Mouse (Mus musculus) heart, postnatal 14 days (tissue): ENCODE measurements around the gene Tssk1. TPM values are rescaled to one million over a fixed set of nuclear protein-coding genes. Genes with fewer than 3 reads are reported as not detected.
A peak's percentile ranks its signal among the peaks of the same experiment; 100 is the strongest.

Source experiments
- DNase-seq, 2 experiments: peaks; one replicate each; pipeline ENCODE4 v3.0.0; 2021 to 2022
- intact Hi-C: fragments of 180-260 bp; cut with DNase I; formaldehyde crosslinking; loops from one replicate; pipeline ENCODE4 v1.15.1; 2025
- total RNA-seq, 2 experiments: library from RNA; stranded (reverse); gene quantifications; 2 replicates each; pipeline ENCODE4 v1.2.3; 2021

Gene Tssk1
- total RNA-seq, 2 experiments from 2014 or later: 0.10 TPM; not detected in 1

DNA sequence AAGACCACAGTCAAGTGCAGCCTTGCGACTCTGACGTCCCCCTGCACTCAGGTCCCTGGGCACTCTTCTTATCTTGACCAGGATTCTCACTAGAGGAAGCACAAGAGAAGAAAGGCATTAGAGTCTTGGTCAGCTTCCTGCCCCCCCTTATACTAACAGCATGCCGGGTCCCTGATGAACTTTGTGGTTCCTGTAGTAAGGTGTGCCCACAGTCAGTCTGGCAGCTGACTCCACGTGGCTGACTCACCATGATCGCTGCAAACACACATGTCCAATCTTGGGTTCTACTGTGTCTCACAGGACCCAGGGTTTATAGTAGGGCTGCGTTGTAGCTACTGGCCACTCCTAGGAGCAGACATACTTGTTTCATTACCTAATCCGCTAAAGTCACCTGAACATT is 44.2 kb downstream of the Tssk1 start:
- DNase-seq: no peak

GRCm38 (mm10) chr16:17938821-17939220 is 44.8 kb downstream of the Tssk1 start:
- intact Hi-C loops: loop anchor here (1.0 to 2.0 kb wide), 2 partner anchors 26 to 81 kb away; no protein-coding TSS in a partner anchor
- peak; percentile 58 to 71 for DNase-seq

More for the DNA sequence above, 44.2 kb downstream of the Tssk1 start:
- intact Hi-C loops: loop anchor here (1.0 to 2.0 kb wide), 2 partner anchors 25 to 80 kb away; no protein-coding TSS in a partner anchor

- no peak for DNase-seq
- intact Hi-C loops: loop anchor here (2.0 kb wide), 1 partner anchor 27 kb away; no protein-coding TSS in a partner anchor
Observed at GRCm38 (mm10) chr16:17939255-17939751, 45.3 kb downstream of the Tssk1 start.

GRCm38 (mm10) chr16:17943466-17943865 is 49.4 kb downstream of the Tssk1 start:
- DNase-seq: no peak
- intact Hi-C loops: no loop called here

DNA sequence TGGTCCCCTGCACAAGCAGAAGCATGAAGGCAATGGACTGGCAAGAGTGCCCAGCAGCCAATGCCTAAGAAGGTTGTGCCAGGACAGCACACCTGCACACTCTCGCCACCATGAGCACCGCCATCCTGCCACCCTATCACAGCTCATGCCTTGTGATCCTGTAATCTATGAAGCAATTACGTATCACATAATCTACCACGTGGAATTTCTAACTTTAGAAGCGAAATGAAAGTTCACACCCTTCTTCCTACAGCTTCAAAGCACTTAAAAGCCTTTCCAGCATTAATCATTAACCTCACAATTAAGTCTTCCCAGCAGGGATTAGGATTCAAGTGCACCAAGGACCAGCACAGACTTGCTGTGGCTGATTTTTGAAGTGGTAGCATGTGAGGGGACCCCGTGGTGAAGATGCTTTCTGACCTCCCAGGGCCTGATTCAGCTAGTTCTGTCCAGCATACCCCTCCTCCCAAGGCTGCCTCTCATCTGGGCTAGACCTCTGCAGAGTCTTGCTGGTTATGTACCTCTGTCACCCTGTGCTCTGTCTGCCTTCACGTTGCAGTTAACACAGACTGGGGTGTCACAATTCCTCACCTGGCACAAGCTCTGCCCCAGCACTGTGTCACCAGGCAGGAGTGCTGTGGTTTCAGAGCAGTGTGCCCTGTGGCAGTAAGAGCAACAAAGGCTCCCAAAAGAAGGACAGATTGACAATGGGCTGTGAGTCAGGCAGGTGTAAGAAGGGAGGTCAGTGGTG is 51.2 kb downstream of the Tssk1 start:
- intact Hi-C loops: no loop called here
- no peak for DNase-seq

Other genes with a start within 250 kb of the Tssk1 start
- 1 to 10 TPM in 1 of 2 experiments, under 1 TPM in 1; 0.72 to 1.2 TPM for gene Ccdc74a, start 247.8 kb upstream of the Tssk1 start, total RNA-seq
- gene Med15, start 161.3 kb upstream of the Tssk1 start, total RNA-seq: 10 to 100 TPM; 31.6 to 32.4 TPM
- 10 to 100 TPM; 18.2 to 21.7 TPM for gene Klhl22, start 134.6 kb upstream of the Tssk1 start, total RNA-seq
- gene Scarf2, start 96.9 kb upstream of the Tssk1 start, total RNA-seq: 10 to 100 TPM in 1 of 2 experiments, 1 to 10 TPM in 1; 9.8 to 10.2 TPM
- not detected for gene B830017H08Rik, start 61.1 kb upstream of the Tssk1 start, total RNA-seq
- gene Car15, start 55.9 kb upstream of the Tssk1 start, total RNA-seq: 1 to 10 TPM; 1.5 to 2.5 TPM
- gene Gm20518, start 2.6 kb upstream of the Tssk1 start, total RNA-seq: under 1 TPM in 1 of 2 experiments, not detected in 1; 0.20 TPM
- 10 to 100 TPM; 50.9 to 52.3 TPM for gene Dgcr2, start 4.3 kb downstream of the Tssk1 start, total RNA-seq
- gene Tssk2, start 4.4 kb downstream of the Tssk1 start, total RNA-seq: not detected
- 10 to 100 TPM; 11.6 to 13.3 TPM for gene Ess2, start 17.1 kb downstream of the Tssk1 start, total RNA-seq
- gene Gsc2, start 20.8 kb downstream of the Tssk1 start, total RNA-seq: not detected
- gene Slc25a1, start 34.0 kb downstream of the Tssk1 start, total RNA-seq: 1 to 10 TPM; 5.9 to 8.3 TPM
- gene Vpreb2, start 86.2 kb downstream of the Tssk1 start, total RNA-seq: not detected
- gene Dgcr6, start 158.6 kb downstream of the Tssk1 start, total RNA-seq: 10 to 100 TPM; 46.4 to 48.0 TPM
- gene Prodh, start 196.0 kb downstream of the Tssk1 start, total RNA-seq: 10 to 100 TPM; 24.1 to 32.4 TPM
- gene Rtn4r, start 233.4 kb downstream of the Tssk1 start, total RNA-seq: 10 to 100 TPM; 17.4 to 19.9 TPM